Mouse (Mus musculus) heart, embryonic 10.5 days (tissue): ENCODE measurements at regions not wholly inside any gene's neighbourhood (a gene's known extent, or its start where the extent isn't known, plus 50 kb on each side); places are given as distances from the start of the nearest gene placed in this dataset.

Source experiments
- DNase-seq: peaks from one replicate; pipeline ENCODE4 v3.0.0-alpha.2; 2017; ENCODE audit warnings: low spot score
- H3K27ac ChIP-seq: fragments of 300-500 bp; sonication (generic); 2 replicates; pipeline ENCODE4 v1.5.1; 2016; ENCODE audit warnings: mild to moderate bottlenecking
- H3K27me3 ChIP-seq: fragments of 300-500 bp; sonication (generic); 2 replicates; pipeline ENCODE4 v1.6.1; 2016; ENCODE audit warnings: mild to moderate bottlenecking; ENCODE audit not compliant: poor library complexity, insufficient read depth, severe bottlenecking
- H3K36me3 ChIP-seq: fragments of 300-500 bp; sonication (generic); 2 replicates; pipeline ENCODE4 v1.6.1; 2016; ENCODE audit warnings: mild to moderate bottlenecking, moderate library complexity
- H3K4me1 ChIP-seq: fragments of 300-500 bp; sonication (generic); 2 replicates; pipeline ENCODE4 v1.6.1; 2016; ENCODE audit warnings: mild to moderate bottlenecking
- H3K4me3 ChIP-seq: fragments of 300-500 bp; sonication (generic); 2 replicates; pipeline ENCODE4 v1.5.1; 2016; ENCODE audit warnings: mild to moderate bottlenecking, moderate library complexity
- H3K9me3 ChIP-seq: fragments of 300-500 bp; sonication (generic); 2 replicates; pipeline ENCODE4 v1.6.1; 2016; ENCODE audit warnings: mild to moderate bottlenecking, moderate library complexity
- WGBS: fragments of 180-500 bp; shearing (Covaris S2); methylation state at CpG from one replicate; pipeline ENCODE4 v1.1.7; 2016; 5-methylcytosine and 5-hydroxymethylcytosine counted together

GRCm38 (mm10) chr10:67339371-67339929 lies 54.3 kb upstream of the Nrbf2 start:
- Histone ChIP-seq H3K4me1 (no peaks in the 10 kb centered on the region), H3K27ac (no peak overlapping the region), H3K27me3 (no peaks in the 10 kb centered on the region), H3K9me3 (no peaks in the 10 kb centered on the region), H3K36me3 (no peaks in the 10 kb centered on the region), H3K4me3 (no peak overlapping the region)
- no peak for DNase-seq
- WGBS = 63% methylated on average over 10 of the region's 10 CpGs

GRCm38 (mm10) chr10:67344722-67345121 lies 59.6 kb upstream of the Nrbf2 start:
- no peak overlapping the region for H3K27ac ChIP-seq
- H3K4me3 ChIP-seq = no peak overlapping the region
- DNase-seq = no peak
- no peaks in the 10 kb centered on the region for H3K9me3 ChIP-seq
- WGBS = 75% methylated on average over 4 of the region's 4 CpGs
- no peaks in the 10 kb centered on the region for H3K4me1 ChIP-seq
- H3K27me3 ChIP-seq = no peaks in the 10 kb centered on the region
- no peaks in the 10 kb centered on the region for H3K36me3 ChIP-seq

- H3K36me3 ChIP-seq = no peaks in the 10 kb centered on the region
- no peaks in the 10 kb centered on the region for H3K27me3 ChIP-seq
- 36% methylated on average over 2 of the region's 2 CpGs for WGBS
- no peak overlapping the region for H3K4me3 ChIP-seq
- no peak for DNase-seq
- H3K4me1 ChIP-seq = no peaks in the 10 kb centered on the region
- no peaks in the 10 kb centered on the region for H3K9me3 ChIP-seq
- no peak overlapping the region for H3K27ac ChIP-seq
Measured at GRCm38 (mm10) chr10:67350956-67351355, 65.9 kb upstream of the Nrbf2 start.

GRCm38 (mm10) chr10:67360793-67361192 lies 75.7 kb upstream of the Nrbf2 start:
- no peak overlapping the region for H3K27ac ChIP-seq
- no peak overlapping the region for H3K4me3 ChIP-seq
- no peaks in the 10 kb centered on the region for H3K9me3 ChIP-seq
- DNase-seq = no peak
- no peaks in the 10 kb centered on the region for H3K4me1 ChIP-seq
- H3K36me3 ChIP-seq = no peaks in the 10 kb centered on the region
- H3K27me3 ChIP-seq = no peaks in the 10 kb centered on the region
- 86% methylated on average over 8 of the region's 8 CpGs for WGBS

GRCm38 (mm10) chr10:67361281-67361680 lies 76.2 kb upstream of the Nrbf2 start:
- Histone ChIP-seq H3K36me3 (no peaks in the 10 kb centered on the region), H3K27ac (no peak overlapping the region)
- DNase-seq = no peak

GRCm38 (mm10) chr10:67364595-67364994 lies 79.5 kb upstream of the Nrbf2 start:
- Histone ChIP-seq H3K27ac (no peak overlapping the region), H3K4me3 (no peak overlapping the region), H3K4me1 (no peaks in the 10 kb centered on the region), H3K27me3 (no peaks in the 10 kb centered on the region), H3K9me3 (no peaks in the 10 kb centered on the region), H3K36me3 (no peaks in the 10 kb centered on the region)
- DNase-seq = no peak
- WGBS = 87% methylated on average over 3 of the region's 3 CpGs

More at GRCm38 (mm10) chr10:67361281-67361680, 76.2 kb upstream of the Nrbf2 start:
- Histone ChIP-seq H3K27me3 (no peaks in the 10 kb centered on the region), H3K4me3 (no peak overlapping the region), H3K4me1 (no peaks in the 10 kb centered on the region), H3K9me3 (no peaks in the 10 kb centered on the region)
- WGBS = 97% methylated on average over 4 of the region's 4 CpGs

- Histone ChIP-seq H3K27me3 (no peaks in the 10 kb centered on the region), H3K4me1 (no peaks in the 10 kb centered on the region), H3K4me3 (no peak overlapping the region), H3K36me3 (no peaks in the 10 kb centered on the region), H3K27ac (no peak overlapping the region), H3K9me3 (no peaks in the 10 kb centered on the region)
- no peak for DNase-seq
- 91% methylated on average over 7 of the region's 7 CpGs for WGBS
Measured at GRCm38 (mm10) chr10:67365158-67365557, 80.1 kb upstream of the Nrbf2 start.

GRCm38 (mm10) chr10:67372569-67373161 lies 87.6 kb upstream of the Nrbf2 start:
- H3K9me3 ChIP-seq = no peaks in the 10 kb centered on the region
- H3K4me1 ChIP-seq = peaks cover 8% of the 10 kb centered on the region; the same call in 1 of the 2 replicates
- 27% methylated on average over 13 of the region's 13 CpGs for WGBS
- no peak for DNase-seq
- no peaks in the 10 kb centered on the region for H3K27me3 ChIP-seq
- H3K36me3 ChIP-seq = no peaks in the 10 kb centered on the region
- H3K4me3 ChIP-seq = peak overlapping the region; percentile 8; the same call in 1 of the 2 replicates
- H3K27ac ChIP-seq = no peak overlapping the region

GRCm38 (mm10) chr10:67376638-67377037 lies 91.5 kb upstream of the Nrbf2 start:
- WGBS = 89% methylated on average over 5 of the region's 5 CpGs
- DNase-seq = no peak

GRCm38 (mm10) chr10:67377643-67378223 lies 92.6 kb upstream of the Nrbf2 start:
- DNase-seq = no peak
- peaks cover 10% of the 10 kb centered on the region; the same call in 1 of the 2 replicates for H3K4me1 ChIP-seq
- no peaks in the 10 kb centered on the region for H3K9me3 ChIP-seq
- no peak overlapping the region for H3K27ac ChIP-seq
- no peaks in the 10 kb centered on the region for H3K36me3 ChIP-seq
- no peaks in the 10 kb centered on the region for H3K27me3 ChIP-seq
- 68% methylated on average over 17 of the region's 17 CpGs for WGBS
- H3K4me3 ChIP-seq = no peak overlapping the region

More at GRCm38 (mm10) chr10:67376638-67377037, 91.5 kb upstream of the Nrbf2 start:
- Histone ChIP-seq H3K27ac (no peak overlapping the region), H3K27me3 (no peaks in the 10 kb centered on the region), H3K36me3 (no peaks in the 10 kb centered on the region), H3K4me3 (no peak overlapping the region), H3K4me1 (peaks cover 12% of the 10 kb centered on the region; the same call in 1 of the 2 replicates), H3K9me3 (no peaks in the 10 kb centered on the region)

- Histone ChIP-seq H3K27me3 (no peaks in the 10 kb centered on the region), H3K27ac (no peak overlapping the region), H3K4me3 (no peak overlapping the region), H3K4me1 (0 out of 2 replicates have a peak, but pooled peaks cover 5% of the 10 kb centered on the region), H3K9me3 (no peaks in the 10 kb centered on the region), H3K36me3 (no peaks in the 10 kb centered on the region)
- no peak for DNase-seq
- WGBS = 73% methylated on average over 5 of the region's 5 CpGs
Measured at GRCm38 (mm10) chr10:67380174-67380573, 95.1 kb upstream of the Nrbf2 start.

- Histone ChIP-seq H3K9me3 (no peaks in the 10 kb centered on the region), H3K4me3 (no peak overlapping the region), H3K27ac (no peak overlapping the region), H3K36me3 (no peaks in the 10 kb centered on the region), H3K4me1 (no peaks in the 10 kb centered on the region), H3K27me3 (no peaks in the 10 kb centered on the region)
- 82% methylated on average over 4 of the region's 4 CpGs for WGBS
- no peak for DNase-seq
Measured at GRCm38 (mm10) chr10:67383352-67383751, 98.2 kb upstream of the Nrbf2 start.

- 86% methylated on average over 16 of the region's 16 CpGs for WGBS
- H3K27ac ChIP-seq = no peak overlapping the region
- DNase-seq = no peak
Measured at GRCm38 (mm10) chr10:67383802-67384567, 98.9 kb upstream of the Nrbf2 start.

More at GRCm38 (mm10) chr10:67383802-67384567, 98.9 kb upstream of the Nrbf2 start:
- Histone ChIP-seq H3K27me3 (no peaks in the 10 kb centered on the region), H3K9me3 (no peaks in the 10 kb centered on the region), H3K4me3 (no peak overlapping the region), H3K36me3 (no peaks in the 10 kb centered on the region), H3K4me1 (no peaks in the 10 kb centered on the region)
